Mouse (Mus musculus) C2C12 (cell line): ENCODE measurements at regions not wholly inside any gene's neighbourhood (a gene's known extent, or its start where the extent isn't known, plus 50 kb on each side); places are given as distances from the start of the nearest gene placed in this dataset.

Source experiments
- CEBPB ChIP-seq: IDR thresholded peaks from one replicate; pipeline ENCODE4 v1.6.1; 2011; ENCODE audit warnings: low read depth, mild to moderate bottlenecking, control low read depth, moderate library complexity
- CTCF ChIP-seq: IDR thresholded peaks from one replicate; pipeline ENCODE4 v1.5.1; 2011; ENCODE audit not compliant: control insufficient read depth, insufficient read depth, insufficient read length
- USF1 ChIP-seq: IDR thresholded peaks from one replicate; pipeline ENCODE4 v1.6.1; 2011; ENCODE audit warnings: low read depth, mild to moderate bottlenecking, control low read depth, moderate library complexity

- TF ChIP-seq CTCF (no peak), CEBPB (no peak), USF1 (no peak)
Observed at GRCm38 (mm10) chr9:79500253-79500652, 218.4 kb downstream of the Col12a1 start.
